Mouse (Mus musculus): ENCODE measurements around the gene Vash2. TPM values are rescaled to one million over a fixed set of nuclear protein-coding genes. Genes with fewer than 3 reads are reported as not detected.

Gene Vash2
- 1.3 and 4.6 TPM in 2 replicates for polyA plus RNA-seq (2012; ENCODE audit: low replicate concordance)

GRCm38 (mm10) chr1:190979100-190979563 is at the start of gene Vash2:
TSS of gene Vash2 (minus strand) at chr1:190979296.

GRCm38 (mm10) chr1:191026021-191026713 is 47.1 kb upstream of the Vash2 start, which contains the start of gene Flvcr1:
TSS of gene Flvcr1 (minus strand) at chr1:191026158.

GRCm38 (mm10) chr1:190924812-190925211 is 54.3 kb downstream of the Vash2 start, which contains the start of gene Angel2:
TSS of gene Angel2 (plus strand) at chr1:190925112.

GRCm38 (mm10) chr1:190911415-190912123 is 67.5 kb downstream of the Vash2 start, which contains the start of gene Rps6kc1:
TSS of gene Rps6kc1 (minus strand) at chr1:190911770.

Other genes starting within 250 kb of the Vash2 start
- gene Rps6kc1, start 67.5 kb downstream of the Vash2 start, polyA plus RNA-seq (2012; ENCODE audit: low replicate concordance): 13.4 and 23.4 TPM in 2 replicates
- gene Angel2, start 54.2 kb downstream of the Vash2 start, polyA plus RNA-seq (2012; ENCODE audit: low replicate concordance): 13.9 and 21.4 TPM in 2 replicates
- gene Flvcr1, start 46.9 kb upstream of the Vash2 start, polyA plus RNA-seq (2012; ENCODE audit: low replicate concordance): 10.2 and 33.5 TPM in 2 replicates
- not detected in 2 replicates for gene Spata45, start 57.3 kb upstream of the Vash2 start, polyA plus RNA-seq (2012; ENCODE audit: low replicate concordance)
- gene Tatdn3, start 83.6 kb upstream of the Vash2 start, polyA plus RNA-seq (2012; ENCODE audit: low replicate concordance): 0.60 and 0.80 TPM in 2 replicates
- 2.2 and 3.0 TPM in 2 replicates for gene Nsl1, start 83.7 kb upstream of the Vash2 start, polyA plus RNA-seq (2012; ENCODE audit: low replicate concordance)
- gene Batf3, start 118.6 kb upstream of the Vash2 start, polyA plus RNA-seq (2012; ENCODE audit: low replicate concordance): 23.3 and 54.8 TPM in 2 replicates
- gene Fam71a, start 185.5 kb upstream of the Vash2 start, polyA plus RNA-seq (2012; ENCODE audit: low replicate concordance): not detected in 2 replicates
- gene Atf3, start 238.7 kb upstream of the Vash2 start, polyA plus RNA-seq (2012; ENCODE audit: low replicate concordance): 1.7 and 3.4 TPM in 2 replicates